ENCODE assay signal across 11 mouse cellular contexts in the genomic region with DNA sequence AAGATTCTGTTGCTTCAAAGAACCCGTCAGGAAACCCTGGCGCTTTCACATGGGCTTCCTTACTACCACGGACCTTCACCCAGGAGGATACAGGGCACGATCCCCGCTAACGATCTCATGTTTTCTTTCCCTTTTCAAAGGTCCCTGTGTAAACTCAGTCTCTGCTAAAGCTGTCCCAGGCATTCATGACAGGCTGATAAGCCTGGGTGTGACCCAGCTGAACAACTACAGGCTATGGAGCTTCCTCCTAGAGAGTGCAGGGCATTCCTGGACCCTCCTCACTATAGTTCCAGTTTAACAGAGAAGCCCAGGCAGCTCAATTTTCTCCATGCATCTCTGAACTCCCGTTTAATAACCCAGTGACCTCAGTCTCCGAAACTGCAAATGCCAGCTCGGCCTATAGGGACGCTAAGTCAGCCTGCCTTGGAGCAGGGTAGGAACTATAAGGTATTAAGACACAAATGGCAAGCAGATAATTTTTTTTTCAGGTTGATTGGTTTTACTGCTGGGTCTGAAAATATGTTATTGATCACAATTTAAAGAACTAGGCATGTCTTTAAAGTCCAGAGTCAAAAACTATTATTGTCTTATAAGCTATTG. TPM values are rescaled to one million over a fixed set of nuclear protein-coding genes. Genes with fewer than 3 reads are reported as not detected.
DNase-seq lines count a peak whose midpoint lies in the region; ATAC-seq and TF ChIP-seq lines count a peak whose summit lies in the region.
"Had no signal": no experiment of that assay in that cellular context is flagged by ENCODE, and none has a peak within 500 bp of the region (broad histone marks: within the 10 kb centered on the region; RNA-seq: fewer than 3 reads in every experiment).

No protein-coding gene starts in this region.

- H3K27me3 ChIP-seq in heart, adult 2 months (ENCODE audit: control insufficient read depth, insufficient read depth, low read length) = no peaks in the 10 kb centered on the region
- no peaks in the 10 kb centered on the region for H3K27me3 ChIP-seq in lung, embryonic 16.5 days (ENCODE audit: control insufficient read depth, insufficient read depth, low read depth, low read length)
- no peaks in the 10 kb centered on the region for H3K27me3 ChIP-seq in intestine, embryonic 16.5 days (replicated peaks; ENCODE audit: control insufficient read depth, insufficient read depth, low read length)
- H3K27me3 ChIP-seq in stomach, embryonic 16.5 days (ENCODE audit: control insufficient read depth, insufficient read depth, low read length) = no peaks in the 10 kb centered on the region

- H3K4me1 ChIP-seq in heart, adult 2 months (ENCODE audit: control insufficient read depth, insufficient read depth, low read length) = peaks cover 19% of the 10 kb centered on the region
- H3K4me1 ChIP-seq in lung, embryonic 16.5 days (replicated peaks; ENCODE audit: control insufficient read depth, insufficient read depth, low read length) = peaks cover 5% of the 10 kb centered on the region
- peaks cover 16% of the 10 kb centered on the region for H3K4me1 ChIP-seq in intestine, embryonic 16.5 days (ENCODE audit: control insufficient read depth, insufficient read depth, low read length)
- H3K4me1 ChIP-seq in stomach, embryonic 16.5 days (ENCODE audit: control insufficient read depth, insufficient read depth, low read length) = peaks cover 15% of the 10 kb centered on the region; the same call in 1 of the 2 replicates

- no peak overlapping the region for H3K4me3 ChIP-seq in heart, adult 2 months
- no peak overlapping the region for H3K4me3 ChIP-seq in lung, embryonic 16.5 days (ENCODE audit: low read length)
- H3K4me3 ChIP-seq in intestine, embryonic 16.5 days (ENCODE audit: low read length) = 0 out of 2 replicates have a peak overlapping the region, but pooled peaks have one; percentile 3
- H3K4me3 ChIP-seq in stomach, embryonic 16.5 days (replicated peaks; ENCODE audit: low read length) = no peak overlapping the region
- H3K4me3 ChIP-seq: myocyte had no signal

- WGBS in heart, adult 2 months = 39% methylated on average over 10 of the region's 10 CpGs
- WGBS in lung, embryonic 16.5 days = 52% methylated on average over 10 of the region's 10 CpGs
- 54% methylated on average over 10 of the region's 10 CpGs for WGBS in intestine, embryonic 16.5 days
- WGBS in stomach, embryonic 16.5 days = 58% methylated on average over 10 of the region's 10 CpGs

- no peak for DNase-seq in heart, adult 2 months
- no peak for DNase-seq in heart, postnatal 25 days (ENCODE audit: low spot score)
- no peak for DNase-seq in lung, adult 18-20 months
- no peak for DNase-seq in kidney, adult 8-10 months

- H3K36me3 ChIP-seq in heart, adult 2 months (ENCODE audit: control insufficient read depth, insufficient read depth, low read length) = peaks cover 7% of the 10 kb centered on the region
- H3K36me3 ChIP-seq in lung, embryonic 16.5 days (ENCODE audit: control insufficient read depth, insufficient read depth, low read length) = no peaks in the 10 kb centered on the region
- no peaks in the 10 kb centered on the region; the same call in 1 of the 2 replicates for H3K36me3 ChIP-seq in intestine, embryonic 16.5 days (ENCODE audit: control insufficient read depth, insufficient read depth, low read length)
- no peaks in the 10 kb centered on the region for H3K36me3 ChIP-seq in stomach, embryonic 16.5 days (ENCODE audit: control insufficient read depth, insufficient read depth, low read length)

- no peaks in the 10 kb centered on the region for H3K9me3 ChIP-seq in lung, embryonic 16.5 days (ENCODE audit: control insufficient read depth, low read length)
- H3K9me3 ChIP-seq in intestine, embryonic 16.5 days (ENCODE audit: control insufficient read depth, low read length) = no peaks in the 10 kb centered on the region
- no peaks in the 10 kb centered on the region for H3K9me3 ChIP-seq in stomach, embryonic 16.5 days (replicated peaks; ENCODE audit: control insufficient read depth, low read length)

- intact Hi-C loops in heart, adult 2 months (cut with DNase I) = no loop called here
- intact Hi-C loops in heart, postnatal 25 days (cut with DNase I) = no loop called here

- no peak for TF ChIP-seq POLR2A in heart, adult 2 months (IDR thresholded peaks at IDR 0.05; ENCODE audit: insufficient read depth, low read depth, low read length)

- peak overlapping the region; percentile 15 for H3K27ac ChIP-seq in heart, adult 2 months
- H3K27ac ChIP-seq in lung, embryonic 16.5 days (ENCODE audit: low read length) = no peak overlapping the region
- peak overlapping the region; percentile 76 for H3K27ac ChIP-seq in intestine, embryonic 16.5 days (ENCODE audit: low read length)
- H3K27ac ChIP-seq in stomach, embryonic 16.5 days (ENCODE audit: low read length) = peak overlapping the region; percentile 43; the same call in 1 of the 2 replicates
- H3K27ac ChIP-seq: hindbrain, postnatal 0 days; liver, embryonic 14.5 days had no signal

- no peak for TF ChIP-seq EP300 in heart, adult 2 months (IDR thresholded peaks at IDR 0.05; ENCODE audit: insufficient read depth, low read depth, low read length)

- TF ChIP-seq CTCF in heart, adult 2 months (IDR thresholded peaks at IDR 0.05) = no peak

- no peak overlapping the region for H3K4me2 ChIP-seq in lung, embryonic 16.5 days (ENCODE audit: low read depth, low read length)
- H3K4me2 ChIP-seq in intestine, embryonic 16.5 days (ENCODE audit: low read depth, low read length) = peak overlapping the region; percentile 34
- H3K4me2 ChIP-seq in stomach, embryonic 16.5 days (ENCODE audit: low read depth, low read length) = peak overlapping the region; percentile 20

- no peak overlapping the region for H3K9ac ChIP-seq in heart, adult 2 months (ENCODE audit: low read depth, low read length)
- 0 out of 2 replicates have a peak overlapping the region, but pooled peaks have one; percentile 11 for H3K9ac ChIP-seq in lung, embryonic 16.5 days (ENCODE audit: low read length)
- peak overlapping the region; percentile 24; the same call in 1 of the 2 replicates for H3K9ac ChIP-seq in intestine, embryonic 16.5 days (ENCODE audit: low read depth, low read length)
- no peak overlapping the region for H3K9ac ChIP-seq in stomach, embryonic 16.5 days (ENCODE audit: low read length)
- H3K9ac ChIP-seq: liver, embryonic 14.5 days had no signal

- ATAC-seq in lung, embryonic 16.5 days (ENCODE audit: low read depth) = no peak
- peak; percentile 75 for ATAC-seq in intestine, embryonic 16.5 days
- no peak for ATAC-seq in stomach, embryonic 16.5 days (ENCODE audit: insufficient read depth, low FRiP score)
- ATAC-seq in erythroid progenitor cell, adult 5-6 weeks (replicated peaks; ENCODE audit: low FRiP score, poor library complexity, severe bottlenecking) = no peak

- H3K79me2 ChIP-seq in heart, adult 2 months (replicated peaks; ENCODE audit: control insufficient read depth, insufficient read depth, low read length) = no peaks in the 10 kb centered on the region

RNA-seq across cellular contexts. Expression of a gene that starts 41.3 kb away (rescaled TPM):
- 10 to 100 TPM; 71.6 to 82.0 TPM for total RNA-seq in heart, adult 2 months (2021)
- polyA plus RNA-seq in heart, adult 2 months (2012; rRNA removed) = 84.4 and 113 TPM in 2 replicates
- total RNA-seq in heart, postnatal 25 days (2021) = 10 to 100 TPM; 78.9 to 81.0 TPM
- polyA plus RNA-seq in lung, embryonic 16.5 days (2015; fragmentation: Nextera tagmentation; extraction: Ambion mirVana) = 3.6 and 3.7 TPM in 2 replicates
- polyA plus RNA-seq in intestine, embryonic 16.5 days (2015; fragmentation: Nextera tagmentation; extraction: Ambion mirVana) = 2.4 and 2.8 TPM in 2 replicates
- polyA plus RNA-seq in stomach, embryonic 16.5 days (2015; fragmentation: Nextera tagmentation; extraction: Ambion mirVana) = 2.8 and 3.5 TPM in 2 replicates
- 3.6 and 13.4 TPM in 2 replicates for total RNA-seq in erythroid progenitor cell, adult 5-6 weeks (2015; ENCODE audit: low replicate concordance)
- 3.0 and 6.2 TPM in 2 replicates for total RNA-seq in erythroid progenitor cell, adult 5-6 weeks (2017; ENCODE audit: low replicate concordance)

Comparison
In these comparisons a context has a peak if more than half of its experiments do, and no peak if none do; other contexts are left out.
1. H3K9ac ChIP-seq: peak in lung, embryonic 16.5 days (single experiment) and intestine, embryonic 16.5 days (single experiment); none in heart, adult 2 months (single experiment) and stomach, embryonic 16.5 days (single experiment).
2. RNA of a gene that starts 41.3 kb away (polyA plus RNA-seq): 84.4 to 113 TPM in heart, adult 2 months; 3.6 to 3.7 TPM in lung, embryonic 16.5 days, 2.8 to 3.5 TPM in stomach, embryonic 16.5 days and 2.4 to 2.8 TPM in intestine, embryonic 16.5 days; every median in the first group is over 10 times any median in the second.